Mouse (Mus musculus) adipocyte (in vitro differentiated cells): ENCODE results near the gene Naa20.
A peak's percentile ranks its signal among the peaks of the same experiment; 100 is the strongest.

ENCODE experiments used
- DNase-seq: peaks from one replicate; pipeline ENCODE4 v3.0.0-alpha.2; 2016; ENCODE audit warnings: low spot score

Gene Naa20

DNA sequence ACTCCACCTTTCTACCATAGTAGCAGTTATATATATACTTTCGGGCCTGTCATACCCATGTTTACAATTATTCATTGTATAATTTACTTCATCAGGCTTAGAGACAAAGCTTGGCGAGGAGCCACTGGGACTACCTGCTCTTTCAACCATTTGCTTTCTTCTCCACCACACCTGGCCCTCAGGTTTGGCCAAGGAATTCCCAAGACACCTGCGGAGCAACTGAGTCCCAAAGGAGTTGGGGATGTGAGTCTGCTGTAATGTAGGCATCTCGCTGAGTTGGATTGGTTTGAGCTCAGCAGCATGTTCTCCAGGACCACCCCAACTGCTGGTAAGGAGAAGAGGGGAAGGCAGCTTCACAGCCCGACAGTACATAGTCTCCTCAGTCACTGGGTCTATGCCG lies at the start of gene Naa20:
Gene Naa20 (plus strand): TSS at position 239 of the 400 bp plus-strand sequence.
- DNase-seq, result no peak

DNA sequence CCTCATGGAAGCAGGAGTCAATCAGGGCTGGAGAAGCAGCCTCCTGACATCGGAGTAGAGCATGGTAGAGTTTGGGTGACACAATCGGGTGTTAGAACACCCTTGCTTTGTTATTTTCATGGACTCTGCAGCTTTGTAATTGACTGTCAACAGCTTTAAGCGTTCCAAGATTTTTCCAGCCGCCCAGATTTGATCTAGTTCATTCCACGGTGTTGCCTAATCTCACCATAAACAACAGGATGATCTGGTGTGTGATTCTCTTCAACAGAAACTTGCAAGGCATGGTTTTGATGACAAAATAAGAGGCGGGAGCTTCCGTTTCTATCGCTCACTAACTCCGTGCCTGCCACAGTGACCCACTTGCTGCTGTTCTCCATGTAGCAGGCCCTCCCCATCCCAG lies 46.1 kb upstream of the Naa20 start:
- no peak for DNase-seq

DNA sequence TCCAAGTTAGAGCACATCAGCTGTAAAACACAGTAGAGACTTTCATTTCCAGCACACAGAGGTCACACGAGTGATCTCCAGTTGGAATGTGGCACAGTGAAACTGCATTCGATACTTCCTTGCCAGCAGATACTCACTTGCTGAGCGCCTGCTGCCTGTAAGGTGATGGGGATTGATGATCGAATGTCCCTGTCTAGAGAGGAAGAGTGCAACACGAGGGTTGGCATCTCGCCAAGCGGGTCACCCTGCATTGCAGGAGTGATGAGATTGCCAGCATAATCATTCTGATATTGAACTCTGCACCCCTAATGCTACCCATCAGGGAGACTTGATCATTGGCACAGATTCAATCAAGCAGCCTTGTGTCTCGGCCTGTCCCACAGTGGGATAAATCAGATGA lies 44.0 kb upstream of the Naa20 start:
- DNase-seq, result no peak

DNA sequence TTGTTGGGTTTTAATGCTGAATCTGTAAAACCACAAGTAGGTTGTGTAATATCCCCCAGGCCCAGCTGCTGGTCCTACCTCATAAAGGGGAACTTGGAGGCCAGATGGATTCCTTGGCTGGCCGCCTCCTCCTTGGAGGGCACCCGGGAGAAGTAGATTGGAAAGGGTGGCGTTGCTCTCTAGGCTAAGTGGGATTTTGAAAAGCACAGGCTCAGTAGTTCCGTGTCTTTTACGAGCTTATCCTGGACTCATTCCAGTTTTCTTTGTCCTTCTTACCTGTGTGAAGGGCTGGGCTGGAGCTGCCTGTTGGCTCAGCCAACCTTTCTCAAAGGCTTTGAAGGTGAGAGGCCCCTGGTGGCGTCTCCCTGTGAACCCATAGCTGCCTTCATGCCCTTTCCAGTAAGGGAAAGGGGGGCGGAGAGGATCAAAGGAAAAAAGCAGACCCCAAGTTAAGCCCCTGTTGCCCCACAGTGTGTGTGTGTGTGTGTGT lies 42.4 kb upstream of the Naa20 start:
- DNase-seq, result peak; percentile 63

DNA sequence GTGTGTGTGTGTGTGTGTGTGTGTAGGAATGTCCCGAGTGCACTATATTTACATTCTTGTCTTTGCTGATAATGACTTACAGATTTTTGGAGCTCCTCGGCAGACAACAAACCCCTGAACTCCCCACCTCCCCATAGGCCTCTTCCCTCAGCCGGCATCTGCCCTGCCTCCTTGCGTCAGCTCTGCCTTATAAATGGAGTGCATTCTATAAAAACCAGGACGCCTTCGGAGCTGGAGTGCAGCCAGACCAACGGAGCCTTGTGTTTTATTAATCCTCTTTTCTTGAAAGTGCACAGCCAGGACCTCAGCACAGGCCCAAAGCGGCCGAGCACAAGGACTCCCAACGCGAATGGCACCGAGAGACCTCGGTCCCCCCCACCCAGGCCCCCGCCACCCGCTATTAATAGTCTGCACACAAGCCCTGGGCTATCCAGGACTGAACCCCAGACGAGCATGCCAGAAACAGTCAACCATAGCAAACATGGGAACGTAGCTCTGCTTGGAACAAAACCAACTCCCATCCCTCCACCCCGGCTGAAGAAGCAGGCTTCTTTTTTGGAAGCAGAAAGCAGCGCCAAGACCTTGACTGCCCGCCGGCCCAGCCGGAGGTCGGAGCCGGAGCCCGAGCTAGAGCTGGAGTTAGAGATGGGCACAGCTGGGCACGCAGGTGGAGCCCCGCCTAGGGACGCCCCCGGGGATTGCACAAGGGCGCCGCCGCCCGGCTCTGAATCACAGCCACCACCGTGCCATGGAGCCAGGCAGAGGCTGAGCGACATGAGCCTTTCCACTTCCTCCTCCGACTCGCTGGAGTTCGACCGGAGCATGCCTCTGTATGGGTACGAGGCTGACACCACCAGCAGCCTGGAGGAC lies 41.7 kb upstream of the Naa20 start:
- peak; percentile 90 for DNase-seq

DNA sequence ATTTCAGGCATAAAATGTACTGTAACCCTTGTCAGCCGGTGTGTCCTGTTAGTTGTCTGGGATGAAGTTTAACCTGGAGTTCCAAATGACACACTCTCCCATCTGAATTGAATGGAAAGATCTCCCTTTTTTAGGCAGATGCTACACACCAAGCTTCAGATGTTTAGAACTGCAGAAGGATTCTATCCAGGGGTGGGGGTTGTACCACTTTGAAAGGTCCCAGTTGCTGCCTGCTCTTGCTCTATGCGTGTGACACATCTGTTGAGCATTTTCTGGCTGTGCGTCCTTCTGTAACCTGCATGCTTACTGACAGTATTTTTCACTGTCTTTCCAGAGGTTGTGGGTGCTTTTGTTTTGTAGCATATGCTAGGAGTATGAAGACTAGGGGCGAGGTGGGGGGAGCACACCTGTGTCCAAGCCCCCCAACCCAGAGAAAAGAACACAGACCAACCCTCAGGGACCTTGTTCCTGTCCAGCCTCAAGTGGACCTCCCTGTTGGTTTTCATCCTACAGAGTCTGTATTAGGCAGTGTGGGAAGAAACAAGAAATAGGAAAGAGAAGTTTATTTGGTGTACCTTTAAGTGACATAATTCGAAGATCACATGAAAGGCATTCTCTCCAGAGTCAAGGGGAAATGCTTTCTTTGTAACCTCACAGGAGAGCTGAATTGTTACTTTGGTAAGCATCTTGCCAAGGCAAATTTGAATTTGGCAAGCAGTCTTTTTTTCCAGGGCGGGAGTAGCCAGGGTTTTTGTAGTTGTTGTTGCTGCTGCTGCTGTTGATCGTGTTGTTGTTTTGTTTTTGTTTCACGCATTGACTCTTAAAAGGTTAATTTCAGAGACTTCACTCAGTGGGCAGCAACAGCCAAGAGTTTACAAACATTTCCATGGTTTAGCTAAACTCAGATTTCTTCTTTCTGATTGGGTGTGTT lies 40.4 kb upstream of the Naa20 start:
- peak; percentile 70 for DNase-seq

DNA sequence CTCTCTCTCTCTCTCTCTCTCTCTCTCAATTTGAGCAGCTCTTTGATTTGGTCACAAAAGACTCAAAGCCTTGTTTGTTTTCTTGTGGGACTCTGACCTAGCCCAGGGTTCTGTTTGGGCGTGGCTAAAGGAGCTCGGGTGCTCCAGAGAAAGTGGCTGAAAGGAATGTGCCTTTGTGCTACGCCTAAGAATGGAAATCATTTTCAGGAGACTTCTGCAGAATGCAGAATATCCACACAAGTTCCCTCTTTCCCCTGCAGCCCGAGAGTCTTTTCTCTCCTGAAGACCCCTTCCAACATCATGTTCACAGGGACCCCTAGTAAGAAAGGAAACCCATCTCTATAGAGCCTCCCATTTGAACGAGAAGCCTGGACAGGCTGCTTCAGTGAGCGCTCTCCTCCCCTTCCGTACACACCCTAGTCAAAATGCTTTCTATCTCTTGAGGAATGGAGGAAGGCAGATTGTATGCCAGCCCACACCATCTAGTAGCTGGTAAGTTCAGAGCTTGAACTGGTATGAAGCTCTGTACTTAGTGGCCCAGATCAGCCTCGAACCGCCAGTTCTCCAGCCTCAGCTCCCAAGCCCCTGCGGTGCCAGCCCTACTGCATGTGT lies 39.6 kb upstream of the Naa20 start:
- DNase-seq, result peak; percentile 85

DNA sequence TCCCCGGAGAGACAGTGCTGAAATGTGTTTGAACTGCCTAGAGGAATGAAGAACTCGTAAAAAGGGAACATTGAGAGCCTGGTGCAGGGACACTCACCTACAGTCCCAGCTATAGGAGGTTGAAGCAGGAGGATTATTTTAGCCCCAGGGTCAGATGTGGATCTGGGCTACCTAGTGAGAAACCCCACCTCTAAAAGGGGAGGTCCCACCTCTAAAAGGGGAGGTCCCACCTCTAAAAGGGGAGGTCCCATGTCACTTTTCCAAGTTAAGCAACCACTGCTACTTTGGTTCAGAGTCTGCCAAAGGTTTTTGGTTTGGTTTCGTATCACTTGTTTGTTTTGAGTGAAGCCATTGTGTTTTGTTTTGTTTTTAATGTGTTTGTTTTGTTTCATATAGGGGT lies 36.6 kb upstream of the Naa20 start:
- peak; percentile 54 for DNase-seq

DNA sequence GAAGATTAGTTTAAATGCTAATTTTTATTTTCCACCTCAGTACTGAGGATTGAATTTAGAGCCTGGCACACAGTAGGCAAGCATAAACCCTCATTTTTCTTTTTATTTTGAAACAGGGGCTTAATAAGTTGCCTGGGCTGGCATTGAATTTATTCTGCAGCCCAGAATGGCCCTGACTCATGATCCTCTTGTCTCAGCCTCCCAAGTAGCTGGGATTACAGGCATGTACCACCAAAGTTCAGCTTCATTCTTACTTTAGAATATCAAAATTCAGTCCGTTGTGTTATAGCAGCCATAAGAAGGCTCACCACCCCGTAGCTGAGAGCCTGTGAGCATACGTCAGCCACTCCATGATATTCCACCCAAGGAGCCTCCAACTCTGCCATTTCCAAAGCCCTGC lies 35.7 kb upstream of the Naa20 start:
- no peak for DNase-seq

DNA sequence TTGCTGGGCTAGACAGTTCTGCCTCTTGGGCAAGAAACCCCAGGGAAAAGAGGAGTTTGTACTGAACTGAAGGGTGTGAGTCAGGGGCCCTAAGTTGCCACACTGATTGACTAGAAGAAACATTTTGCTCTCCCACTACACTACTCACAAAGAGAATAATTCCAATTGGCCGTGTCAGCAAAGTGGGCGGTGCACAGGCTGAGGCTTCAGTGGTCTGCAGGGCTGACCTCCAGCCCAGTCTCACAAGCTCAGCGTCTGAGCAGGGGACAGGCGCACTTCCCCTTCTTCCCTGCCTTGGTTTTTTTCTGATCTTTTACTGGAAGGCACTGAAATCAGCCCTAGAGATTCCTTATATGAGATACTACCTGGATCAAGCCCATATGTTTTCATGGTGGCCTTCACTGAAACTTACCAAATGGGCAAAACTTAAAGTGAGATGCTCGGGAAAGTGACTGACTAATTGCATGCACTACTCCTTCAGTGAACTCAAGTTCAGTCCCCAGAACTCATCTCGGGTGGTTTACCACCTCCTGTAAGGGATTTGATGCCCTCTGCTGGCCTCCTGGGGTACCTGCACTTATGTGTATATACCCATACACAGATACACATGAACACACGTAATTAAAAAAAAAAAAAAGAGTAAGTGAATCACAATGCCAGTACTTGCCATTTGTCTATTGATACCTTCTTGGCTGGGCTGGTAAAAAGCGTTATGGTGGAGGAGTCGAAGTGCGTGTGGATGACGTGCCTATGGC lies 35.0 kb upstream of the Naa20 start:
- DNase-seq, result no peak

DNA sequence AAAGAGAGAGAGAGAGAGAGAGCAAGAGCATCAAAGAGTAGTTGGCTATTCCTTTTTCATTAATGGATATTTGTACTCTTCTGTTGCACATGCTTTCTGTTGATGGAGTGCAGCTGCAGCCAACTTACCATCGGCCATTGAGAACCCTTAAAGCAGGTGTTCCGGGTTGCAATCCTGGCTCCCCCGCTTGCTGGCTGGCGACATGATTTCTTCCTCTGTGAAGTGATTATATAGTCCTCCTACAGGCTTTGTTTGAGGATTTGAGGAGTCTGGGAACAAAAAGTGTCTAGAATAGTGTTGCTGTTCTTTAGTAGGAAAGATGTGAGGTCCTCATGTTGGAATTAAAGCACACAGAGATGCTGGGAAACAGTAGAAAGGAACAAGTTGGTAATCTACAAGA lies 30.6 kb upstream of the Naa20 start:
- no peak for DNase-seq

DNA sequence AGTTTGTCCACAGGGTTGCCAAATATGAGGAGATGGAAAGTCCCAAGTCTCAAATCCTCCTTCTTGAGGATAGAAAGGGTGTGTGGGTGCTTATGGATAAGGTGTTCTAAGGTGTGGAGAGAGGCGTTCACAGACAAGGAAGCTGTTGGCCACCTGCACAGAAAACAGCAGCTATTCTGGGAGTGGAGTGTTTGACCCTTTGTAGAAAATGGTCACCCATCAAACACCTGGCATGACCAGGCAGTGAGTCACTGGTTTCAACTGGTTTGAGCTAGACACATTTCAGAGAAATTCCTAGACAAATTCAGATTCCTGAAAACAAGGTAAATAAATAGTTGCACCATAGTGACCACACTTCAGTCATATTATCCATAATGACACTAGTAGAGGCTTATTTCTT lies 29.8 kb upstream of the Naa20 start:
- no peak for DNase-seq

DNA sequence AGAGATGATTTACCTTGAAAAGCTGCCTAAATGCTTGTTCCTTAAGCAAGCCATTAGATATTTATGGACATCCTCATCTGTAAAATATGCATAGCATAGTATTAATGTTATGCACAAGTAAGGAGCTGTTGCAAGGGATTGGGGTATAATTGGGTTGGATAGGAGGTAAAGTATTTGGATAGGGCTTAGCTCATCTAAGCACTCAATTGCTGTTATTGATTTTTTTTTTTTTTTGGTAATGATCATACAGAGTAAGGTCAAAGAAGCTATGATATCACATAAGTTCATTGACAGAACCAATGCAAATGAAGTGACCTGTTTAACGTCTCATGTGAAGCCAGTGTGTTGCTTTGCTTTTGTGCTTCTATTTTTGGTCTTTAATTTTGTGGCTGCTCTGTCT lies 27.9 kb upstream of the Naa20 start:
- no peak for DNase-seq

DNA sequence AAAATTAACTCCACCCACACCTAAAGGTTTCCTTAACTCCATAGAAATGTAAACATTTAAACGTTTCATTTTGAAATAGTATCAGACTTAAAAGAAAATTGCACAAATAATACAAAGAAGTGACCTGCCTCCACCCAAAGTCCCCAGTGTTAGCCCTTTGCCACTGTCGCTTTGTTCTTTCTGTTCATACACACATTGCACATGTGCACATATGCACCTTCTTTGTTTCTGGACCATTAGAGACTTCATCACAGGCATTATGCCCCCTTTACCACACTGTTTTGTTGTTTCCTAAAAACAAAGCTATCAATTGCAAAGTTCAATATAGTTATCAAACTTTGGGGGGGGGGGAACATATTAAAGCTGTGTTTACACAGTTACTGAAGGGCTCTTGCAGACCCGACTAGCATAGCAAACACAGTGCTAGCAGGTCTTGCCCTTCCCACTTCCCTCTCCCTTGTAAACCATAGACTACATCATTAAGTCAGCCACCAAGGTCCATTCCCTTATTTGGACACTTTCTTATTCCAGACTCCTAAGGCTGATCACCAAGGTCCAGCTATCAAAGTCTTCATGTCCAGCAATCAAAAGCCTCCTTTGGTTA lies 26.9 kb upstream of the Naa20 start:
- DNase-seq, result no peak

DNA sequence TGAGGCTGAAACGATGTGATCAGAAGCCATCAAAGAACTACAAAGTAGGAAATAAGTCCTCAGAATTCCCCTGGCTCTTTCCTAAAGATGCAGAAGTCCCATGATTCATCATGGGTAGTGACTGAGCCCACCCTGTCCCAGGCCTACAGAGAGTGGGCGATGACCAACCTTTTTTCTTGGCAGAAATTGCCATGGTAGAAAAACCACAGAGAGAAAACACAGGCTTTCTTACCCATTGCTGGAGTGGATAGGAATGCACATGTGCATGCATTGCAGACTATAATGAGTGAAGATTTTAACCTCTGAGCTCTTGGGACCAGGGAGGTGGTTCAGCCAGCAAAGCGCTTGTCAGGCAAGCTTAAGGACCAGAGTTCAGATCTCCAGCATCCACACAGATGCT lies 24.7 kb upstream of the Naa20 start:
- DNase-seq, result no peak

DNA sequence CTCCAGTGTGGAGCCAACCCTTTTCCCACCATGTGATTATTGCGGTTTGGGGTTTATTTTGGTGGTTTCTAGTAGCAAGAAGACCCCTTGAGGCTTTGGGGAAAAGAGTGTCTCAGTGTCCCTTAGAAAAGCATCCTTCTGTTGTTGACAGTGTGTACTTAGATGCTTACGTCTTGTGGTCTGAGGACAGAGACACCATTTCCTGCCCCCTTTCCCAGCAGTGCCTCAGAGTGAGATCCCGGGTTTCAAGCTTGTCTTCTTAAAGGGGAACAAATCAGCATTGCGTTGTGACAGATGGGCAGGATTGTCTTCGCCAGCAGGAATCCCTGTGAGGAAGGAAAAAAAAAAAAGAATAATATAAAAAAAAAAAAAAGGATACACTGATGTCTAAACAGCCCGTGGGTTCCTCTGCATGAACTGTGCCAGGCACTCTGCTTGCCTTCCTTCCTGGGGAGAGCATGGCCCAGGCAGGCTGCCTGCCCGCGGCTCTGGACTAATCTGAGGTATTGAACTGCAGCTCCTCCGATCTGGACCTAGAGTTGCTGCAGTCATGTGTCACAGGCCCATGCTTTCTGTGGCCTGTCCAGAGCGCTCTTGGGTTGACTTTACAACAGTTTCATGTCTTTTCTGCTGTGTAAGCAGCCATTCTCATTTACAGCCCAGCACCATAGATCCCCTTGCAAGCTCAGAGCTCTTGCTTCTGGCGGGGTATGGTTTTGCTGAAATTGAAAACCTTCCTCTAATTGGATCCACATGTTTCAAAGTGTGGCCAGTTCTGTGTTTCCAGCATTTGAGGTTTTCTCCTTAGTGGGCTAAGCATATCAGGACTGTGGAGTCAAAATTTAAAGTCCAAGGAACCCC lies 20.8 kb upstream of the Naa20 start:
- peak; percentile 56 for DNase-seq

DNA sequence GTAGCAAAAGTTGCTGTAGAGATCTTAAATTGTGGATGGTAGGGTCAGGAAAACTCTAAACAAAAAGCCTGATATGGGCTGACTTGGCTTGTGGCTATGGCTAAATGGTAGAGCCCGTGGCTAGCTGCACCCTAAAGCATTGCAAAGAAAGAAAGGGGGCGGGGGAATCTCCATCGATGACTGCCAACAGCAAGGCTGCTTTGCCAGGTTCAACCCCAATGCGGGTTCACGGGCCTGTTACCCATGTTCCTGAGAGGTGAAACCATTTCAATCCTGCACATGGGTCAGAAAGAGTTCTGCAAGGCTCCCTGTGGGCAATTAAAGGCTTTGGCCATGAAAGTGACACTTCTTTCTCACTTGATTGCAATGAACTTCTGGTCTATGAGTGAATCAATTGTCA lies 20.0 kb upstream of the Naa20 start:
- no peak for DNase-seq

DNA sequence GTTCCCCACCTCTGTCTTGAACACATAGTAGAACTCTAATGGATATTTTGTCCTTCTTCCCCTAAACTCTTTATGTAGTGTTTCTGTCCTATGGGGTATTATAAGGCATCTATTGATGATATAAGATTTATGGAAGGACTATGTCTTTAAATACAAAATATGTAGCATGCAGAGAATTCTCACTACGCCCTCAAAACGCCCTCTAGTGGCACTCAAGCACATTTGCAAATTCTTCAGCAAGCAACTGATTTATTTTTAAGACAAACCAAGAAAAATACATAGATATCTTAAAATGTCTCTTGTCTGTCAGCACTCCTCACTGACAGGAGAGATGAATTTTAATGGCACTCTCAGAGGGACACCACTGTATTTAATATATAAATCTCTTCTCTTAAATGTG lies 19.5 kb upstream of the Naa20 start:
- peak; percentile 48 for DNase-seq

DNA sequence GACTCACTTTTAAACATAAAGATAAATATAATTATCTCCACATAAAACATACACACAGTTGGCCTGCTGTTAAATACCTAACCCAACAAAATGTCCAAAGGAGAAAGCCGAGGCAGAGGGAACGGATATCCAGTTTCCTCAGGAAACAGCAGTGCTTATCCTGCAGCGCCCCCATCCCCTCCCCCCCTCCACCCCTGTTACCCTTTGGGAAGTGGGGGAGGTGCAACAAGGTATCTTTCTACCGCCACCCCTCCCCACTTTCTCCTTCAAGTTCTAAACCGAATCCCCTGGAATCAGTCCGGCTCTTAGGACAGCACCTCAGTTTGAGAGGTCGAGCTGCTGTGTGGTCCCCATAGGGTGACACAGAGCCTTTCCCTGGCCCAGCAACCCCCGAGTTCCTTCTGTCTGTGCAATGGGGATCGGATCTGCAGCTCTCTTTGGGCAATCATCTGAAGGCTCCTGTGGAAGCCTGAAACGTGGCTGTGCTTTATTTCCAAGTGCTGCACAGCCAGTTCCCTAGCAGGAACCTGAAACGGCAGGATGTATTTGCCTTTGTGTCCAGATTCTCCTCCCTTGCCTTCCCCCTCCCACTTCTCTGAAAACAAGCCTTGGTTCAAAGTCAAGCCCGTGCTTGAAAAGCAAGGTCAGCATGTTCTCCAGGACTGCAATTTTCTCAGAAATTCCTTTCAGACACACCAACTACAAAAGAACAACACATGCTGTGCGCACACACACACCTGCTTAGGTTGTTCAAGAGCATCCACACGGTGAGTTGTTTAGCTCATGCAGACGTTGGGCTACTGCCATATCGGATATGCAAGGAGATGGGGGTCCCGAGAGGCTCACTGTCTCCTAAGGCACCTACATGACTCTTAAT lies 17.6 kb upstream of the Naa20 start:
- DNase-seq, result no peak
